Mouse (Mus musculus): Measurements from ENCODE around the gene Gpr65.
"Not testable (repeated sequence)": the region's sequence is repeated elsewhere in the genome, so short reads cannot be mapped to it uniquely, and the experiment has no call there.

The Gpr65 gene

GRCm38 (mm10) chr12:98283487-98283860, 15.0 kb downstream of the Gpr65 start:
- DNase-seq, result no peak

- DNase-seq, result no peak
Measured at GRCm38 (mm10) chr12:98284477-98284876, 16.0 kb downstream of the Gpr65 start.

DNA sequence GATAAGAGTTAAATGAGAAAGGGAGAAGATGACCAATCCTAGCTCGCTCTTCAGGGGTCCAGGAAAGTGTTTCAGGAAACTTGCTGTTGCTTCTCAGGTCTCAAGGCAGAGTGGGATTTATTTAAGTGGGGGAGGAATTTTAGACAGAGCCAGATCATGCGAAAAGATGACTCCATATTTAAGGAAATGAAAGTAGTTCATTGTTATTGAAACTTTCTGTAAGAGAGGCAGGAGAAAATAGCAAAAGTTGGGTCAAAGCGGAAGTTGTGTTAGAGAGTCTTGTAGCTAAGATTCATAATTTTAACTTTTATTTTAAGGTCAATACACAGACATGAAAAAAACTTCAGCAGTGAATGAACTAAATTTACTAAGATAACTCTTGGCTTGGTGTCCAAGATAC, 22.0 kb downstream of the Gpr65 start:
- no peak for DNase-seq

DNA sequence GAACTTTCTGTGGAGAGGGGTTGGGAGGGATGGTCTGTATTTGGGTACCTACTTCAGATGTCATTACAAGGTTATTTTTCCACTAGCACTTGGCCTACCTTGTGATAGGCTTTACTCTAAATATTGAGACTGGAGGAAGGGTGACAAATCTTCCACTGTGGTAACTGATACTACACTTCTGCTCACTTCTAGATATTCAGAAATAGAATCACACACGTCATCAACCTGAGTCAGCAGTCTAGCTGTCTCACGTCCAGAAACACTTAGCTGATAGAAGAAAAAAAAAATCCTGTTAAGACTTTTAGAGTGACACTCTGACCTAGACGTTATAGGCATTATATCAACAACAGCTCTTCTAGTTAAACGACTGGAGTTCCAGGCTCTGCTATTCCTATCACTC, 23.8 kb downstream of the Gpr65 start:
- DNase-seq, result no peak

GRCm38 (mm10) chr12:98294241-98294640, 25.8 kb downstream of the Gpr65 start:
- no peak for DNase-seq

GRCm38 (mm10) chr12:98301980-98302379, 33.5 kb downstream of the Gpr65 start:
- DNase-seq, result no peak

GRCm38 (mm10) chr12:98303013-98303412, 34.6 kb downstream of the Gpr65 start:
- DNase-seq, result no peak

DNA sequence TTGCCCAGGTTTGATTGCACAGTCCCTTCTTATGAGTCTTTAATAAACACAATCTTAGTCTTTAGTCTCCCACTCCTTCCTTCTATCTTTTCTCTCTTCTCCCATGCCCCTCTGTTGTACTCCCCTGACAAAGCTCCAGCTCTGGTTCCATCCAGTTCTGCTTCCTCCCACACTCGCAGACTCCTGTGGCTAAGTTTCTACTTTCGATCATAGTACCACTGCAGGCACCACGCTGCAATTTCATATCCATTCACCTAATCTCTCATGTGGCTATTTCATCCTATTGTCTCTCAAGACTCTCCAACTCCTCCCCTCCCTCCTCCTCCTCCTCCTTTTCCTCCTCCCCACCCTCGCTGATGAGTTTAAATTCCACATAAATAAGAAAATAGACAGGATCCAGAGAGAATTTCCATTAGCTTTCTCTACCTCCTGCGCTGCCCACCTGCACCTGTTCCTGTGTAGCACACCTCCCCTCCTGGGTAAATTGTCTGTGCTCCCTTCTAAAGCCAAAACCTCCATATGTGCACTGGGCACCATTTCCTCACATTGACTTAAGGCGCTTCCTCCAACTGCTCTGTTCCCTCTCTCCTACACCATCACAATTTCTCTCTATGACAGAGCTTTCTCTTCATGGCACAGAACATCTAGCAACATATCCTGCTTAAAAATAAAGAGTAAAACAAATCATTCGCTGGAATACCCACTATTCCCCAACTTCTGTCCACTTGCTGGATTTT, 38.9 kb downstream of the Gpr65 start:
- DNase-seq, result peak; percentile 70 to 80

GRCm38 (mm10) chr12:98311376-98312083, 43.1 kb downstream of the Gpr65 start:
- DNase-seq, result no peak

DNA sequence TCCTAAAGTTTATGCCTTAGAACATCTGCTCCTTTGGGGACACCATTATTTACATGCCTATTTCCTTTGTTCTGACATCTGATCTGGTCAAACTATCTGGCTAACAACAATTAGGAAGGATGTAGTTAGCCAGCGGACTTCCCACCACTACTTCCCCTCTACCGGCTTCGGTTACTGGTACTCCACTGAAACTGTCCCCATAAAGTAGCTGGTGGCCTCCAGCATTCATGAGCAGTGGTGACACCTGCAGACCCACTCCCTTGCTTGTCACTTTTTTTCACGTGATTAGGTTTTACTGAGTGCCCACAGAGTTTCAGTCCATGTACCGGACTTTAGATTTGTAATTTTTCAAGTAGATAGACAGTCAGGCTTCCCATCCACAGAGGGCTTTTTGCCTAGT, 47.5 kb downstream of the Gpr65 start:
- DNase-seq, result no peak

- DNase-seq, result no peak
Measured at GRCm38 (mm10) chr12:98317718-98318340, 49.4 kb downstream of the Gpr65 start.

DNA sequence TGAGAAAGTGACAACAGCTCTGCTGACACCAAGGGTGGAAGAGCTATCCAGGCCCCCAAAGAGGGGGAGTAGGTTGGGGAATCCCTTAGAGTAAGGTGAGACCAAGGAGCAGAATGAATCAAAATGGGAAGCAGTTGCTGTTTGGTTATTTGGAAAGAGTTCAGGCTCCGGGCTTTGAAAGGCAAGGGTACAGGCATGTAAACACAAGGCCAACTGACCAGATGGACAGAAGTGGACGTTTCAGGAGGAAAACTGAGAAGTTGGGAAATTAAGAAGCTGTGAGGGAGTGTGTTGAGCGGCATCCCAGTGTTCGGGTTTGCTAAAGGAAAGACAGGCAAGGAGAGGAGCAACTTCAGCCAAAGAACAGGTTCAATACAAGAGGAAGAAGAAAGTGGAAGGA, 54.0 kb downstream of the Gpr65 start:
- peak in 1 of 2 experiments; percentile 25 for DNase-seq

DNA sequence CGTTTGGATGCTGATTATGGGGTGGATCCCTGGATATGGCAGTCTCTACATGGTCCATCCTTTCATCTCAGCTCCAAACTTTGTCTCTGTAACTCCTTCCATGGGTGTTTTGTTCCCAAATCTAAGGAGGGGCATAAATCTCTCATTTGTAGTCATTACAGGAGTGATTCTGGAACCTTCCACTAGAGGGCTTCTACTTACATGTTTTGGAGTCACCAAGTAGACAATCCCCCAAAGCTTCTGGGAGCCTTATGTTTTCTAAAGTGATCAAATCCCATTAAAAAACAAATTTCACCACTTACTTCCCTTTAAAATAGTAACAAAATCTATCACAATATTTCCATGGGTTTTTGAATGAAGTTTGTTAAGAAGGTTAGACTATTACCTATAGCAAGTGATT, 55.7 kb downstream of the Gpr65 start:
- not testable (repeated sequence) for DNase-seq

All from cerebellum, postnatal 25 days (tissue).